Mouse (Mus musculus) midbrain, embryonic 15.5 days (tissue): ENCODE data around the gene Pik3ap1. TPM values are rescaled to one million over a fixed set of nuclear protein-coding genes. Genes with fewer than 3 reads are reported as not detected.
"Not testable (repeated sequence)": the region's sequence is repeated elsewhere in the genome, so short reads cannot be mapped to it uniquely, and the experiment has no call there.

Experiments used
- ATAC-seq: fragments of 200-750 bp; cut with Nextera tagmentation; replicated peaks from 2 replicates; pipeline ENCODE4 v1.8.0; 2017; ENCODE audit warnings: moderate TSS enrichment
- H3K27ac ChIP-seq: fragments of 300-500 bp; sonication (generic); 2 replicates; pipeline ENCODE4 v1.5.1; 2015; ENCODE audit warnings: mild to moderate bottlenecking, inconsistent platforms
- H3K27me3 ChIP-seq: fragments of 300-500 bp; sonication (generic); replicated peaks from 2 replicates; pipeline ENCODE4 v1.6.1; 2015; ENCODE audit warnings: inconsistent platforms
- H3K36me3 ChIP-seq: fragments of 300-500 bp; sonication (generic); replicated peaks from 2 replicates; pipeline ENCODE4 v1.6.1; 2015; ENCODE audit warnings: inconsistent platforms
- H3K4me1 ChIP-seq: fragments of 300-500 bp; sonication (generic); 2 replicates; pipeline ENCODE4 v1.6.1; 2015; ENCODE audit warnings: inconsistent platforms
- H3K4me2 ChIP-seq: fragments of 300-500 bp; sonication (generic); 2 replicates; pipeline ENCODE4 v1.6.1; 2015; ENCODE audit warnings: inconsistent platforms, mild to moderate bottlenecking, moderate library complexity
- H3K4me3 ChIP-seq: fragments of 300-500 bp; sonication (generic); 2 replicates; pipeline ENCODE4 v1.5.1; 2015; ENCODE audit warnings: mild to moderate bottlenecking, inconsistent platforms
- H3K9ac ChIP-seq: fragments of 300-500 bp; sonication (generic); 2 replicates; pipeline ENCODE4 v1.6.1; 2015; ENCODE audit warnings: mild to moderate bottlenecking, inconsistent platforms
- H3K9me3 ChIP-seq: fragments of 300-500 bp; sonication (generic); 2 replicates; pipeline ENCODE4 v1.6.1; 2016; ENCODE audit warnings: inconsistent platforms
- WGBS: fragments of 180-500 bp; shearing (Covaris S2); methylation state at CpG from one replicate; pipeline ENCODE4 v1.1.7; 2015; ENCODE audit warnings: mixed read lengths; 5-methylcytosine and 5-hydroxymethylcytosine counted together
- polyA plus RNA-seq: library from polyadenylated mRNA; unstranded; fragments of >200 nt; fragmentation: Nextera tagmentation; extraction: Ambion mirVana; gene quantifications from 2 replicates; pipeline ENCODE4 v1.2.1, GENCODE M21; 2015

The Pik3ap1 gene
- 2.4 and 3.0 TPM in 2 replicates for polyA plus RNA-seq

GRCm38 (mm10) chr19:41384922-41385508, at the start of gene Pik3ap1:
TSS of gene Pik3ap1 (minus strand) at chr19:41385102.
- ATAC-seq = no peak
- Histone ChIP-seq H3K4me2 (peak within 1 kb of the TSS; percentile 95), H3K27me3 (peaks cover 18% of the 10 kb centered on the region; the same call in 1 of the 2 replicates), H3K9ac (peak within 1 kb of the TSS; percentile 9; the same call in 1 of the 2 replicates), H3K9me3 (no peaks in the 10 kb centered on the region), H3K4me1 (peaks cover 9% of the 10 kb centered on the region; the same call in 1 of the 2 replicates), H3K4me3 (peak within 1 kb of the TSS; percentile 45), H3K36me3 (no peaks in the 10 kb centered on the region), H3K27ac (no peak within 1 kb of the TSS)
- WGBS = under 1% methylated on average over 41 of the region's 41 CpGs

GRCm38 (mm10) chr19:41431512-41432164, 46.7 kb upstream of the Pik3ap1 start:
- H3K27ac ChIP-seq, H3K9ac ChIP-seq, H3K4me1 ChIP-seq, H3K27me3 ChIP-seq, H3K4me3 ChIP-seq, H3K4me2 ChIP-seq, ATAC-seq, H3K36me3 ChIP-seq, H3K9me3 ChIP-seq: not testable (repeated sequence)
- WGBS = no CpG with 5 or more reads among the region's 6 CpGs

DNA sequence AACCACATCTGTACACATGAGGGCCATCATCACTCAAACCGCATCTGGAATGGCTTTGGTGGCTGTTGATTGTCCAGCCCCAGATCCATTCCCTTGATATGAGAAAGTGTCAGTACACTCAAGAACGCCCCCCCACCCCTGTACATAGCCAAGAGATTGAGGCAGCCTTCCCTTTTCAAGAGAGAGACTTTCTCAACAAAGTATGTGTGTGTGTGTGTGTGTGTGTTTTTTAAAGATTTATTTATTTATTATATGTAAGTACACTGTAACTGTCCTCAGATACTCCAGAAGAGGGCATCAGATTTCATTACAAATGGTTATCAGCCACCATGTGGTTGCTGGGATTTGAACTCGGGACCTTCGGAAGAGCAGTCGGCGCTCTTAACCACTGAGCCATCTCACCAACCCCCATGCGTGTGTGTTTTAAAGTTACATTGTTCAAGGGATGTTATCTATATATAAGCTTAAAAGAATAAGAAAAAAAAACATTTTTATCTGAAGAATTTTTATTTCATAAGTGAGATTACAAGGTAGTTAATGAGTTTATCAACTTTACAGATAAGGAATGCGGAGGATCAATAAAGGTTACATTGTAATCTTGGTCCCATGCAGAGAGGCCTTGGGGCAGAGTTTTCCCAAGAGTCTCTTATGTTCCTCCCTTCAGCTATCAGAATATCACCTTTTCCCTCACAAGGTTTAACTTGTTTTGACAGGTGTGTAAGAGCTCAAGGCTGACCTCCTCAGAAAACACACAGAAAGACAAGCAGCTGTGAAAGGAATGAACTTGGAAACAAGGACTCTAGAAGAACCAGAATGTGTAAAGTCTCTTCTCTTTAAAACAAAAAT, 41.2 kb upstream of the Pik3ap1 start:
- not testable (repeated sequence) for H3K9me3 ChIP-seq, H3K36me3 ChIP-seq, H3K4me3 ChIP-seq, H3K27ac ChIP-seq, H3K4me1 ChIP-seq, H3K27me3 ChIP-seq, ATAC-seq, H3K9ac ChIP-seq, H3K4me2 ChIP-seq
- no CpG with 5 or more reads among the region's 8 CpGs for WGBS

- no peak for ATAC-seq
- Histone ChIP-seq H3K27ac (no peak overlapping the region), H3K4me3 (no peak overlapping the region), H3K4me2 (no peak overlapping the region), H3K36me3 (no peaks in the 10 kb centered on the region), H3K4me1 (no peaks in the 10 kb centered on the region), H3K27me3 (no peaks in the 10 kb centered on the region), H3K9me3 (0 out of 2 replicates have a peak, but pooled peaks cover 4% of the 10 kb centered on the region), H3K9ac (no peak overlapping the region)
- WGBS = 84% methylated on average over 2 of the region's 2 CpGs
Observed at GRCm38 (mm10) chr19:41421264-41421663, 36.4 kb upstream of the Pik3ap1 start.

DNA sequence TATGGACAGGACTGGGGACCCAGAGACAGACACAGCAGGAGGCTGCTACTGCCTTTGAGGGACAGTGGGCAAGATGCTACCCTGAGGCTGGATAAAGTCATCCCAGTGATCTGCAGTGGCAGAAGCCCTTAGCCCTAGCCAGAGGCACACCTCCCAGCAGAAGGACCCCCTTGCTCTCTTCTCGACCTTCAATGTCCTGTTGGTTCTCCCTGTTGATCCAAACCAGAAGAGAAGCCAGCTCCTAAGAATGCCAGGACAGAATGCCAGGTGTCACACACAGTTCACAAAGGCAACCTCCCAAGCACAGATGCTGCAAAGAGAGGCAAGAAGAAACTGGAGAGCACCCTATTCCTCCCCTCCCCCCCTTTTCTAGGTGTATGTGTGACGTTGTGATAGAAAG, 33.9 kb upstream of the Pik3ap1 start:
- no peak for ATAC-seq
- Histone ChIP-seq H3K9ac (no peak overlapping the region), H3K36me3 (no peaks in the 10 kb centered on the region), H3K27me3 (no peaks in the 10 kb centered on the region), H3K4me1 (no peaks in the 10 kb centered on the region), H3K9me3 (0 out of 2 replicates have a peak, but pooled peaks cover 2% of the 10 kb centered on the region), H3K4me2 (no peak overlapping the region), H3K27ac (no peak overlapping the region), H3K4me3 (no peak overlapping the region)
- WGBS = 79% methylated on average over 2 of the region's 2 CpGs

DNA sequence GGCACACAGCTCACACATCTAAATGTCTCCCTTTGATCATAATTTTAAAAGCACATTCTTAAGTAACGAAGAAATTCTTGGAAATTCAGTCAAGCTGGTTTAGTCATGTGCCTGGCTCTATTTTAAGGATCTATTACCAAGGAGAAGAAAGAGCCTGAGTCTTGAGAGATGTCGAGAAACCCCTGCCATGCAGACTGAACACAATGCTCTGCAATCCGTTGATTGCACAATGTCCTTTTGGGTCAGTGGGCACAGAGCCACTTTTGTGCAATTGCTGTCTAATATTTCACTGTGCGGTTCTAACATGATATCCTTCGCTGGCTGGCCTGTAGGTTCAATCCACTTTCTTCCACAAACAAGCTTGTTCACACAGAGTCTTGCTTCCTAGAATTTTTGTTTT, 33.1 kb upstream of the Pik3ap1 start:
- Histone ChIP-seq H3K4me2 (no peak overlapping the region), H3K27ac (no peak overlapping the region), H3K9me3 (no peaks in the 10 kb centered on the region), H3K4me1 (no peaks in the 10 kb centered on the region), H3K4me3 (no peak overlapping the region), H3K36me3 (no peaks in the 10 kb centered on the region), H3K9ac (no peak overlapping the region), H3K27me3 (no peaks in the 10 kb centered on the region)
- no peak for ATAC-seq
- WGBS = 66% methylated on average over 5 of the region's 5 CpGs

DNA sequence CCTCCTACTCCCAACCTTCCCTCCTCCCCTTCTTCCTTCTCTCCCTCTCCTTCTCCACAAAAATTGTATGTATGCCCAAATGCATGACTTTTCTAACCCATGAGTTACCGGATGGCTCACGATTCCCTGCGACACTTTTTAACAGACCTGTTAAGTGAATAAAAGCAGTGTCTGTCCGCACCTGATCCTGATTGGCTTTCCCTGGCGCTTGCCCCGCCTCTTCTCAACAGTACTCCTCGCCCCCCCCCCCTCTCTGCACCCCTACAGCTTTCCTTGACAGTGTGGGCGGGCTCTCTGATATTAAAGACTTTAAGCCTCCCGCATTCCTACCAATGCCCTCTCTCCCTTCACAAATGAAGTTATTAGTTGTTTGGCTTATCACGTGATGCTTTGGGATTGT, 31.3 kb upstream of the Pik3ap1 start:
- Histone ChIP-seq H3K9ac (no peak overlapping the region), H3K9me3 (no peaks in the 10 kb centered on the region), H3K36me3 (no peaks in the 10 kb centered on the region), H3K4me1 (no peaks in the 10 kb centered on the region), H3K27me3 (no peaks in the 10 kb centered on the region), H3K4me3 (no peak overlapping the region), H3K27ac (no peak overlapping the region), H3K4me2 (no peak overlapping the region)
- WGBS = 45% methylated on average over 10 of the region's 10 CpGs
- ATAC-seq = no peak

- Histone ChIP-seq H3K27me3 (no peaks in the 10 kb centered on the region), H3K4me3 (no peak overlapping the region)
- 85% methylated on average over 8 of the region's 8 CpGs for WGBS
Observed at GRCm38 (mm10) chr19:41402603-41403002, 17.7 kb upstream of the Pik3ap1 start.

GRCm38 (mm10) chr19:41390856-41391255, 6.0 kb upstream of the Pik3ap1 start:
- H3K4me1 ChIP-seq = no peaks in the 10 kb centered on the region
- no peak overlapping the region for H3K4me2 ChIP-seq
- H3K27me3 ChIP-seq = 0 out of 2 replicates have a peak, but pooled peaks cover 4% of the 10 kb centered on the region
- no peak overlapping the region for H3K4me3 ChIP-seq
- H3K9ac ChIP-seq = no peak overlapping the region
- no peaks in the 10 kb centered on the region for H3K9me3 ChIP-seq
- no peak for ATAC-seq
- H3K36me3 ChIP-seq = no peaks in the 10 kb centered on the region
- 84% methylated on average over 8 of the region's 8 CpGs for WGBS
- no peak overlapping the region for H3K27ac ChIP-seq

More at GRCm38 (mm10) chr19:41402603-41403002, 17.7 kb upstream of the Pik3ap1 start:
- ATAC-seq = no peak
- Histone ChIP-seq H3K9ac (no peak overlapping the region), H3K27ac (no peak overlapping the region), H3K36me3 (no peaks in the 10 kb centered on the region), H3K4me2 (no peak overlapping the region), H3K9me3 (no peaks in the 10 kb centered on the region), H3K4me1 (no peaks in the 10 kb centered on the region)

DNA sequence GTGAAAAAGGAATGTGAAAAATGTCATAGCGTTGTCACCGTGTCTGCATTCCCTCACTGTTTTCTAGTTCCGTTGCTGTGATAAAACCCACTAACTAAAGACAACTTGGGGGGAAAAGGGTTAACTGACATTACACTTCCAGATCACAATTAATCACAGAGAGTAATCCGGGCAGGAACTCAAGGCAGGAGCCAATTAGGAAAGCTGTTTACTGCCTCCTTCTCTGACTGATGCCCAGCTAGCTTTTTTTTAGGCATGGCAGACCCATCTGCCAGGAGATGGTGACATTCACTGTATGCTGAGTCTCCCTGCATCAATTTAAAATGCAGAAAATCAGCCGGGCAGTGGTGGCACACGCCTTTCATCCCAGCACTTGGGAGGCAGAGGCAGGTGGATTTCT, 4.4 kb upstream of the Pik3ap1 start:
- H3K4me3 ChIP-seq = no peak overlapping the region
- ATAC-seq = no peak

DNA sequence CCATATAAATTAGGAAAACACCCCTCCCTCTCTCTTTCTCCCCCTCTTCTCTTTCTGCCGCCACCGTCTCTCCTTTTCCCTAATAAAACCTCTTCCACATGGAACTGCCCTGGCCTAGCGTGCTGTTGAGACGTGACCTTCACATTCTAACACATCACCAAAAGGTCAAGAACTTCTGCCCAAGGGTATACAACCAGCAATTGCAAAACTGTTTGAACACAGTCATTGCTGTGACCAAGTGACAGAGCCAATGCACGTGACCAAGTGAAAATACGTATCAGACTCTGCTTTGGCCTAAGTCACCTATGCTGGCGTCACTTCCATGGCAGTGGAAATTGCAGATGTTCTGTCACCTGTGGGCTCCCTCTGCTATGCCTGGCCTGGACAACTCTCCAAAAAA, 3.3 kb upstream of the Pik3ap1 start:
- no peak overlapping the region for H3K9ac ChIP-seq
- no peaks in the 10 kb centered on the region for H3K36me3 ChIP-seq
- H3K9me3 ChIP-seq = no peaks in the 10 kb centered on the region
- H3K27ac ChIP-seq = no peak overlapping the region
- no peak overlapping the region for H3K4me3 ChIP-seq
- peaks cover 9% of the 10 kb centered on the region; the same call in 1 of the 2 replicates for H3K4me1 ChIP-seq
- no peak overlapping the region for H3K4me2 ChIP-seq
- ATAC-seq = no peak
- H3K27me3 ChIP-seq = peaks cover 18% of the 10 kb centered on the region; the same call in 1 of the 2 replicates
- 93% methylated on average over 7 of the region's 7 CpGs for WGBS

More for the DNA sequence above, 4.4 kb upstream of the Pik3ap1 start:
- no peaks in the 10 kb centered on the region for H3K9me3 ChIP-seq
- no peak overlapping the region for H3K27ac ChIP-seq
- 61% methylated on average over 6 of the region's 6 CpGs for WGBS
- H3K9ac ChIP-seq = no peak overlapping the region
- no peak overlapping the region for H3K4me2 ChIP-seq
- no peaks in the 10 kb centered on the region for H3K36me3 ChIP-seq
- peaks cover 9% of the 10 kb centered on the region; the same call in 1 of the 2 replicates for H3K4me1 ChIP-seq
- peaks cover 15% of the 10 kb centered on the region; the same call in 1 of the 2 replicates for H3K27me3 ChIP-seq

DNA sequence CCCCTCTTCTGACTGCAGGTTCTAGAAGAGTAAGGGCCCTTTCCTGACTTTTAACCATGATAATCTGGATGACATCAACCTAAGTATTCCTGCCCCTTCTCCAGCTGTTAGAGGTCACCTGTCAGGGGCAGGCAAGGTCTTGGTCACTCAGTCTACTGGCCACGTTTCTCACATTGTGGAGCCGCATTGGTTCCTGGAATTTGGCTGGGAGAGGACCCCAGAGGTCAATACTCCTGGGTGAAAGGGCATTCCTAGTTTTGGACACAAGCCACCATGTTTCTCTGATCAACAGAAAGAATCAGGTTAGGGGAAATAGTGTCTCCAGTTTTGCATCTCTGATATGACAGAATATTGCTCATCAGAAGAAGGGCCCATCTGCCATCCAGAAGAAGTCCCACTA, 2.4 kb upstream of the Pik3ap1 start:
- Histone ChIP-seq H3K9ac (no peak overlapping the region), H3K27ac (no peak overlapping the region), H3K4me3 (no peak overlapping the region), H3K4me1 (peaks cover 9% of the 10 kb centered on the region; the same call in 1 of the 2 replicates), H3K36me3 (no peaks in the 10 kb centered on the region), H3K9me3 (no peaks in the 10 kb centered on the region), H3K4me2 (no peak overlapping the region), H3K27me3 (peaks cover 18% of the 10 kb centered on the region; the same call in 1 of the 2 replicates)
- WGBS = 91% methylated on average over 2 of the region's 2 CpGs
- ATAC-seq = no peak
